Mouse (Mus musculus): ENCODE measurements at regions not wholly inside any gene's neighbourhood (a gene's known extent, or its start where the extent isn't known, plus 50 kb on each side); places are given as distances from the start of the nearest gene placed in this dataset.
A peak's percentile ranks its signal among the peaks of the same experiment; 100 is the strongest.

GRCm38 (mm10) chr4:69116353-69116752 lies 162.2 kb upstream of the Brinp1 start:
- ATAC-seq (replicated peaks in 1 of 2; ENCODE audit: insufficient read depth in 1 of 2, low FRiP score in 2 of 2, low TSS enrichment in 1 of 2, low read depth in 1 of 2, poor library complexity in 2 of 2, severe bottlenecking in 2 of 2), result no peak

DNA sequence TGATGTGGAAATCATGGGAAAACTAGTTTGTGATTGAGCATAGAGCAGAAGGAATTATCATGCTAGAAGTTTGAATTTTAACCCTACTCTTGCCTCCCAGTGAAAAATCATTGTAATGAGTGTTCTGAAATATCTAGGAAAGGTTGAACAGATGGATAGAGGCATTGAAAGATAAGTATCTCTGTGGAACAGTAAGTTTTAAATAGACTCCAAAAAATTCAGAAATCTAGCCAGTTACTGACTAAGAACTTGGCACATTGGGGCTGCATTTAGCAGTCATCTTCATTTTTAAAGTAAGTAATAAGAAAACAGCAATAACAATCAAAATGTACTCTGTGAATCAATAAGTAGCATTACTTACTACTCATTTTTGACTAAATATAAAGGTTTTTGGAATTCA lies 151.0 kb upstream of the Brinp1 start:
- ATAC-seq (replicated peaks in 1 of 2; ENCODE audit: insufficient read depth in 1 of 2, low FRiP score in 2 of 2, low TSS enrichment in 1 of 2, low read depth in 1 of 2, poor library complexity in 2 of 2, severe bottlenecking in 2 of 2), result no peak

- ATAC-seq (replicated peaks in 1 of 2; ENCODE audit: insufficient read depth in 1 of 2, low FRiP score in 2 of 2, low TSS enrichment in 1 of 2, low read depth in 1 of 2, poor library complexity in 2 of 2, severe bottlenecking in 2 of 2), result no peak
Measured at GRCm38 (mm10) chr4:69095748-69096408, 141.7 kb upstream of the Brinp1 start.

- no peak for ATAC-seq (replicated peaks in 1 of 2; ENCODE audit: insufficient read depth in 1 of 2, low FRiP score in 2 of 2, low TSS enrichment in 1 of 2, low read depth in 1 of 2, poor library complexity in 2 of 2, severe bottlenecking in 2 of 2)
Measured at GRCm38 (mm10) chr4:69078085-69078484, 123.9 kb upstream of the Brinp1 start.

DNA sequence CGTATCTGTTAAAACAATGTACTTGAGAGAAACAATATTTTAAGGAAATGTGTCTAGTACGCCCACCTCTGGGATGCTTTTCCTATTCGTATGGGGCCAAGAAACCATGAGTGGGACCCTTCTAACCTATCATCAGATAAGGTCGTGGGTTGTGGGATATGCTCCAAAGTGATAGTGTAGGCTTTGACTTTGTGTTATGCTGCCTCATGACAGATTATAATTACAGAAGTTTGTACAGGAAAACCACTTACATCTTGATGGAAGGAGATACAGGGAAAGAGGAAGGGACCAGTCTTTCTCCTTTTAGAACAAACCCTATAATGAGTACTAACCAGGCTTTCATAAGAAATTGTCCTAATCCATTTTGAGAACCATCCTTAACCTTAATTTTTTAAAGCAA lies 123.1 kb upstream of the Brinp1 start:
- peak; percentile 53 to 67; a peak in 3 of 4 replicates for ATAC-seq (replicated peaks in 1 of 2; ENCODE audit: insufficient read depth in 1 of 2, low FRiP score in 2 of 2, low TSS enrichment in 1 of 2, low read depth in 1 of 2, poor library complexity in 2 of 2, severe bottlenecking in 2 of 2)

- no peak for ATAC-seq (replicated peaks in 1 of 2; ENCODE audit: insufficient read depth in 1 of 2, low FRiP score in 2 of 2, low TSS enrichment in 1 of 2, low read depth in 1 of 2, poor library complexity in 2 of 2, severe bottlenecking in 2 of 2)
Measured at GRCm38 (mm10) chr4:69039645-69040342, 85.6 kb upstream of the Brinp1 start.

GRCm38 (mm10) chr4:69034166-69034565 lies 80.0 kb upstream of the Brinp1 start:
- no peak for ATAC-seq (replicated peaks in 1 of 2; ENCODE audit: insufficient read depth in 1 of 2, low FRiP score in 2 of 2, low TSS enrichment in 1 of 2, low read depth in 1 of 2, poor library complexity in 2 of 2, severe bottlenecking in 2 of 2)

GRCm38 (mm10) chr4:69020159-69020727 lies 66.0 kb upstream of the Brinp1 start:
- ATAC-seq (replicated peaks in 1 of 2; ENCODE audit: insufficient read depth in 1 of 2, low FRiP score in 2 of 2, low TSS enrichment in 1 of 2, low read depth in 1 of 2, poor library complexity in 2 of 2, severe bottlenecking in 2 of 2), result no peak

DNA sequence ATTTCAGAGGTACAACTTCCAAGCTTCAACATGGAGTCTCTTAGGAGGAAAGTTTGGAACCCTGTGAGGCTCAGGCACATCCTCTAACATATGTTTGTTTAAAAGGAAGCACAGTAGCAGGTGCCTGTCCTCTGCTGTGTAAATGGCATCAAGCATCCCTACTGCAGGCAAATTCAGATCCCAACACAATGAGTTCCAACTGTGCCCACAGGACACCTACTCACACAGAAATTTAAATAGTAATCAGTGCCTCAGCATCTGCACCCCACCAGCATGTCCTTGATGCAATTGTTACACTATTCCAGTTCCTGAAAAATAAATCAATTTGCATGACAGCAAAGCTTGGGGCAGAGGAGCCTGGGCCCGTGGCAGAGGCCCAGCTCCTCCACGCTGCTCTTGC lies 61.2 kb upstream of the Brinp1 start:
- no peak for ATAC-seq (replicated peaks in 1 of 2; ENCODE audit: insufficient read depth in 1 of 2, low FRiP score in 2 of 2, low TSS enrichment in 1 of 2, low read depth in 1 of 2, poor library complexity in 2 of 2, severe bottlenecking in 2 of 2)
